Mouse (Mus musculus) heart, adult 2 months (tissue): ENCODE data around the gene Ccdc3. TPM values are rescaled to one million over a fixed set of nuclear protein-coding genes. Genes with fewer than 3 reads are reported as not detected.

Experiments
- DNase-seq, 2 experiments: peaks; one replicate each; pipeline ENCODE4 v3.0.0; 2021
- H3K27ac ChIP-seq: fragments of 200-600 bp; 2 replicates; pipeline ENCODE4 v1.8.1; 2022
- H3K27me3 ChIP-seq: fragments of 200-500 bp; 2 replicates; pipeline ENCODE4 v1.6.1; 2012; ENCODE audit warnings: mild to moderate bottlenecking, low read length, inconsistent platforms, mixed read lengths; ENCODE audit not compliant: control insufficient read depth, insufficient read depth
- H3K36me3 ChIP-seq: fragments of 200-500 bp; 2 replicates; pipeline ENCODE4 v1.6.1; 2012; ENCODE audit warnings: low read length, inconsistent platforms; ENCODE audit not compliant: control insufficient read depth, insufficient read depth
- H3K4me1 ChIP-seq: fragments of 200-500 bp; 2 replicates; pipeline ENCODE4 v1.6.1; 2011; ENCODE audit warnings: low read length; ENCODE audit not compliant: control insufficient read depth, insufficient read depth
- H3K4me3 ChIP-seq: fragments of 200-600 bp; 2 replicates; pipeline ENCODE4 v1.8.1; 2022
- H3K79me2 ChIP-seq: fragments of 200-500 bp; replicated peaks from 2 replicates; pipeline ENCODE4 v1.6.1; 2012; ENCODE audit warnings: mild to moderate bottlenecking, inconsistent platforms, low read length, moderate library complexity, mixed read lengths; ENCODE audit not compliant: control insufficient read depth, insufficient read depth
- H3K9ac ChIP-seq: fragments of 200-500 bp; 2 replicates; pipeline ENCODE4 v1.6.1; 2012; ENCODE audit warnings: low read depth, mild to moderate bottlenecking, control low read depth, inconsistent platforms, low read length, mixed read lengths
- CTCF ChIP-seq: fragments of 200-600 bp; IDR thresholded peaks from 2 replicates; pipeline ENCODE4 v1.8.1; 2022; ENCODE audit warnings: antibody characterized with exemption, mild to moderate bottlenecking, moderate library complexity
- EP300 ChIP-seq: fragments of 200-500 bp; IDR thresholded peaks from 2 replicates; pipeline ENCODE4 v1.6.1; 2011; ENCODE audit warnings: low read depth, low read length, control low read depth; ENCODE audit not compliant: insufficient read depth
- POLR2A ChIP-seq: fragments of 200-500 bp; IDR thresholded peaks from 2 replicates; pipeline ENCODE4 v1.6.1; 2011; ENCODE audit warnings: mild to moderate bottlenecking, low read depth, low read length, control low read depth; ENCODE audit not compliant: insufficient read depth
- WGBS: fragments of 180-500 bp; shearing (Covaris S2); methylation state at CpG from one replicate; pipeline ENCODE4 v1.1.7; 2018; 5-methylcytosine and 5-hydroxymethylcytosine counted together
- intact Hi-C: fragments of 180-260 bp; cut with DNase I; formaldehyde crosslinking; loops from one replicate; pipeline ENCODE4 v1.15.1; 2025
- polyA plus RNA-seq: library from polyadenylated mRNA; depleted of rRNA; stranded (reverse); fragments of >200 nt; gene quantifications from 2 replicates; pipeline ENCODE4 v1.2.3, GENCODE M21; 2012
- total RNA-seq, 2 experiments: library from RNA; stranded (reverse); gene quantifications; 2 replicates each; pipeline ENCODE4 v1.2.3; 2021

Ccdc3 gene
- total and polyA plus RNA-seq, 3 experiments = 3.9 to 5.0 (median 4.0) TPM

DNA sequence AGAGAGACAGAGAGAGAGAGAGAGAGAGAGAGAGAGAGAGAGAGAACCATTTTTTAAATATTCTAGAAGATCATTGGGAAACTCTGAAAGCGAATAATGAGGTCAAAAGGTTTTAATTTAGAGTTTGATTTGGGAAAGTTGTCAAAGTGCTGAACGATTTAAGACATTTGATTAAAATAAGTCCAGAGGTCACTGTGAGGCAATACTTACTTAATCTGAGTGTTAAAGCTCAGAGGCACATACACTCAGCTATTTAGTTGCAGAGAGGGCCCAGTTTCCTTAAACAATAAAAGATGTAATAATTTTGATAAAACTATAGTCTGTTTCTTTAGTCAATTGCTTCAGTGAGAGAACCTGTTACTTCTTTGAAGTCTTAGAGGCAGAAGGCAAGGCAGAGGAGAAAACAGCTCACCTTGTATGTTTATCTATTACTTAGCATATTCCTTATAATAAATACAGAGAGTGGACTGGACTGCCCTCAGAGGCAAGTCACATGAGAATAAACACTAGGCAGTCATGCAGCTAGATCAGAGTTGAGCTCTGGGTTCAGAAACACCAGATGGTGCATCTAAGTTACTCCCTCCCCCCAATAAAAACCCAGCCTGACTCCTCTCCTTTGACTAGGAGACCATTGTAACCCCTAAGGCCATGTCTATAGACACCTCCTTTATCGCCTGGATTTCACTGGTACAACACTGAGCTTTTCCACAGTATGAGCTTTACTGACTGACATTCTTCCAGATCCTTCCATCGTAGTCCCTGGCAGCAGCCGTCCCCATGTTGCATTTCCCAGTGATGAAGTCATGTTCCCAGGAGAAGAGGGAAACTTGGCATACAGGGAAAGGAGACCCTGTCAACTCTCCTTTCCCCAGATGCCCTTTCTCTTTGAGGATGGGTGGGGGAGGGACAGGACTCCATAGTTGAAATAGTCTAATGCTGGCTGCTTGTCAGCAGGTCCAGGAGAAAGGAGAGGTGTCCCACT lies 44.2 kb downstream of the Ccdc3 start:
- TF ChIP-seq POLR2A (no peak), CTCF (no peak), EP300 (no peak)
- WGBS = 52% methylated on average over 5 of the region's 5 CpGs
- no peak overlapping the region for H3K27ac ChIP-seq

DNA sequence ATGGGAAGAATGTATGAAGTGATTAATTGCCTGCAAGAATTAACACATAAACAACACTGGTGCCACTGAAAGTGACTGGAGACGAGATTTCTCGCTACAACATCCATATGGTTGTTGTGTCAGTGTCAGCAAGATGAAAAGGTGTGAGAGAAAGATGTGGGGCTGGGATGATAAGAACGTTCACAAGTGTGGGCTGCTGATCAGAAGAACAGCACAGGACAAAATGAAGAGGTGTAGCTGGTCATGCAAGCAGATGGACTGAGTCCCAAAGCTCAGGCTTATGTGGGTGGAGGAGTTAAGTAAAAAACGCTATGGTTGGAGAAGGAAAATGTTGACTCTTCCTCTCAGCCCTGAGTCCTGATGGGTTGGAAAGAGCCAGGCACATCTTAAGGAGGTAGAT lies 46.6 kb downstream of the Ccdc3 start:
- Histone ChIP-seq H3K27me3 (no peaks in the 10 kb centered on the region), H3K9ac (no peak overlapping the region), H3K27ac (no peak overlapping the region), H3K79me2 (no peaks in the 10 kb centered on the region), H3K36me3 (no peaks in the 10 kb centered on the region), H3K4me3 (no peak overlapping the region), H3K4me1 (no peaks in the 10 kb centered on the region)
- 79% methylated on average over 4 of the region's 4 CpGs for WGBS
- intact Hi-C loops = no loop called here
- no peak for DNase-seq
- no peak for TF ChIP-seq POLR2A
- TF ChIP-seq CTCF = no peak
- TF ChIP-seq EP300 = no peak

More for the DNA sequence above, 44.2 kb downstream of the Ccdc3 start:
- no peaks in the 10 kb centered on the region for H3K79me2 ChIP-seq
- H3K4me1 ChIP-seq = no peaks in the 10 kb centered on the region
- H3K9ac ChIP-seq = no peak overlapping the region
- H3K27me3 ChIP-seq = no peaks in the 10 kb centered on the region
- intact Hi-C loops = no loop called here
- no peaks in the 10 kb centered on the region for H3K36me3 ChIP-seq
- H3K4me3 ChIP-seq = no peak overlapping the region
- DNase-seq = no peak

DNA sequence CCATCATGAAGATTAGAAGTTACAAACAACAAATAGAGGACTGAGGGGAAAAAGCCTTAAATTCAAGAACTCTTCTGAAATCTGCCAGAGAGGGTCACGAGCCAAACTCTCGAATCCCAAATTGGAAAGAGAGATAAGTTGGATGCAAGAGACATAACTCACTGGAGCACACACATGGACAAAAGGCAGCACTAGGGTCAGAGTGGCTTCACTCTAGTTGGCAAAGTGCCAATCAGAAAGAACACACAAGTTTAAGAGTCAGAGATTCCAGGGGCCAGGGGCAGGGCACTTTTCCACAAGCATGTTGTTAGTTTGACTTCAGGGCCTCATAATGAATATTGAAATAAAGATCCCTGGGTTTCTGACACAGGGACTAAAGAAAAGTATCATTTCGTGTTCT lies 48.1 kb downstream of the Ccdc3 start:
- Histone ChIP-seq H3K27me3 (no peaks in the 10 kb centered on the region), H3K27ac (no peak overlapping the region), H3K4me1 (no peaks in the 10 kb centered on the region), H3K36me3 (no peaks in the 10 kb centered on the region), H3K79me2 (no peaks in the 10 kb centered on the region), H3K9ac (no peak overlapping the region), H3K4me3 (no peak overlapping the region)
- intact Hi-C loops = no loop called here
- TF ChIP-seq POLR2A (no peak), EP300 (no peak), CTCF (no peak)
- WGBS = 36% methylated on average over 3 of the region's 3 CpGs
- no peak for DNase-seq

DNA sequence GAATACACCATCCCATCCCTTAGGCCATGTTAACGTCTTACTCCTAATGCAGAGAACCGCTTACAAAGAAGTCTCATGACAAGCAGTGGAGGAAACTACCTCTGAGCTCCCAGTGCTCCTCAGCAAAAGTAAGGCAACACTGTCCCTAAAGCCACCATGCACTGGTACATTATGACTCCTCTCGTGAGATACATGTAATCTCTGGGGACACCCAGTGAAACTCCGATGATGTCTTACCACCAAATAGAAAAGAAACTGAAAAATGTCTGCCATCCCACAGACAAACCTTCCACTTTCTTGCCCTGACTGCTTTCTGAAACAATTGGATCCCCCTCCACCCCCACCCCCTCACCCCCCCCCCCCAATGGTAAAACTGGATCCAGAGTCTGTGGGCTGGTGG lies 54.6 kb downstream of the Ccdc3 start:
- DNase-seq = no peak
- no peak overlapping the region for H3K4me3 ChIP-seq
- H3K27me3 ChIP-seq = no peaks in the 10 kb centered on the region
- no peaks in the 10 kb centered on the region for H3K36me3 ChIP-seq
- intact Hi-C loops = no loop called here
- no peaks in the 10 kb centered on the region for H3K79me2 ChIP-seq
- no peak for TF ChIP-seq EP300
- TF ChIP-seq POLR2A = no peak
- TF ChIP-seq CTCF = no peak
- H3K27ac ChIP-seq = no peak overlapping the region
- WGBS = 85% methylated on average over 4 of the region's 4 CpGs
- no peak overlapping the region for H3K9ac ChIP-seq
- H3K4me1 ChIP-seq = no peaks in the 10 kb centered on the region

DNA sequence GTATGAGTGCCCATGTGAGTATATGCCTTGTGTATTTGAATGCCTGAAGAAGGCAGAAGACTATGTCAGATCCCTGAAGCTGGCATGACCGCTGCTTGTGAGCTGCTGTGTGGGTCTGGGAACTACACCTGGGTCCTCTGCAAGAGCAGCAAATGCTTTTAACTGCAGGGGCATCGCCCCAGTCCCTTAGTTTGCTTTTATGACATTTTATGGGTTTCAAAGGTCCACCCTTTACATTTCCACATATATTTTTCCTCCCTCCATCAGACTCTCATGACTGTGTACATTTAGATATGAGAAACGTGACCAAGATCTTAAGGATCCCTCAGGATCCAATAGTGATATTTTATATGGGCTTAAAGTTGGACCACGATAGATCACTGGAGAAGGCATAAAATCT lies 55.5 kb downstream of the Ccdc3 start:
- WGBS = 87% methylated on average over 4 of the region's 4 CpGs
- Histone ChIP-seq H3K79me2 (no peaks in the 10 kb centered on the region), H3K4me3 (no peak overlapping the region), H3K9ac (no peak overlapping the region), H3K36me3 (no peaks in the 10 kb centered on the region), H3K27me3 (no peaks in the 10 kb centered on the region), H3K27ac (no peak overlapping the region), H3K4me1 (no peaks in the 10 kb centered on the region)
- DNase-seq = no peak
- TF ChIP-seq EP300 (no peak), POLR2A (no peak), CTCF (no peak)
- intact Hi-C loops = no loop called here

DNA sequence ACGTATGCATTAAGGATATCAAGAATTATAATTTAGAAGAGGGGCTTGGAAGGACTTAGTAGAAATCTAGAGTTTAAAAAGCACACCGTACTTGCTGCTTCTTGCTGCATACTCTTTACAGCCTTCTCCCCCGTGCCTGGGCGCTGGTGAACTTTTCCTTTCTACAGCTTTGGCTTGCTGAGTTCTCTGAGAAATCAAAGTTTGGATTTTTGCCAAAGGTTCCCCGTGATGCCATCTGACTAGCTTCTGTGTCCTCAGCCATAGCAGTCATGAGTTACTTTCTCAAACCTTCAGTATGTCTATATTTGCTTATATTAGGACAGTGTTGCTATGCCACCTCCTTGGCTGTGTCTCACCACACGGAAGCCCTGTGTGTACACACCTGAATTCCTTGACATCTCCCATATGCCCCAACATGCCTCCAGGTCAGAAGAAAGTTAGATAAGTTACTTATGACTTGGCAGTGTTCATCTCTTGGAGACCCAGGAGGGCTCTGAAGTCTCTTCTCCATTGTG lies 57.2 kb downstream of the Ccdc3 start:
- no peak overlapping the region for H3K9ac ChIP-seq
- H3K27ac ChIP-seq = no peak overlapping the region
- H3K27me3 ChIP-seq = no peaks in the 10 kb centered on the region
- WGBS = 70% methylated on average over 6 of the region's 6 CpGs
- intact Hi-C loops = no loop called here
- H3K4me1 ChIP-seq = no peaks in the 10 kb centered on the region
- DNase-seq = no peak
- TF ChIP-seq CTCF = no peak
- H3K36me3 ChIP-seq = no peaks in the 10 kb centered on the region
- H3K4me3 ChIP-seq = no peak overlapping the region
- no peaks in the 10 kb centered on the region for H3K79me2 ChIP-seq
